Mouse (Mus musculus) thymus, adult 2 months (tissue): ENCODE results near the gene Map3k3. TPM values are rescaled to one million over a fixed set of nuclear protein-coding genes. Genes with fewer than 3 reads are reported as not detected.

Source experiments
- DNase-seq: peaks from one replicate; pipeline ENCODE4 v3.0.0; 2021
- H3K27ac ChIP-seq: fragments of 200-500 bp; 2 replicates; pipeline ENCODE4 v1.5.1; 2012; ENCODE audit warnings: low read length, control low read depth; ENCODE audit not compliant: control insufficient read depth, insufficient read depth
- H3K27me3 ChIP-seq: fragments of 200-500 bp; 2 replicates; pipeline ENCODE4 v1.6.1; 2012; ENCODE audit warnings: mild to moderate bottlenecking, low read length, moderate library complexity, mixed read lengths; ENCODE audit not compliant: control insufficient read depth, insufficient read depth
- H3K36me3 ChIP-seq: fragments of 200-500 bp; 2 replicates; pipeline ENCODE4 v1.6.1; 2012; ENCODE audit warnings: mild to moderate bottlenecking, low read length, moderate library complexity; ENCODE audit not compliant: control insufficient read depth, insufficient read depth
- H3K4me1 ChIP-seq: fragments of 200-500 bp; replicated peaks from 2 replicates; pipeline ENCODE4 v1.6.1; 2012; ENCODE audit warnings: low read length; ENCODE audit not compliant: control insufficient read depth, insufficient read depth
- H3K4me3 ChIP-seq: fragments of 200-500 bp; 2 replicates; pipeline ENCODE4 v1.5.1; 2012; ENCODE audit warnings: mild to moderate bottlenecking, low read length, control low read depth, moderate library complexity; ENCODE audit not compliant: control insufficient read depth, insufficient read depth
- CTCF ChIP-seq: fragments of 200-500 bp; IDR thresholded peaks from 2 replicates; pipeline ENCODE4 v1.5.1; 2012; ENCODE audit warnings: mild to moderate bottlenecking, control low read depth, low read length, moderate library complexity, borderline replicate concordance; ENCODE audit not compliant: control insufficient read depth, poor library complexity, insufficient read depth; ENCODE audit errors: extremely low read depth
- POLR2A ChIP-seq: fragments of 200-500 bp; IDR thresholded peaks from 2 replicates; pipeline ENCODE4 v1.6.1; 2012; ENCODE audit warnings: mild to moderate bottlenecking, low read length, control low read depth, moderate library complexity; ENCODE audit not compliant: control insufficient read depth, poor library complexity, insufficient read depth; ENCODE audit errors: extremely low read depth
- WGBS: fragments of 180-500 bp; shearing (Covaris S2); methylation state at CpG from one replicate; pipeline ENCODE4 v1.1.7; 2018; 5-methylcytosine and 5-hydroxymethylcytosine counted together
- polyA plus RNA-seq: library from polyadenylated mRNA; depleted of rRNA; stranded (reverse); fragments of >200 nt; gene quantifications from 2 replicates; pipeline ENCODE4 v1.2.3, GENCODE M21; 2012

The Map3k3 gene
- polyA plus RNA-seq, 1 experiment: 45.6 TPM

DNA sequence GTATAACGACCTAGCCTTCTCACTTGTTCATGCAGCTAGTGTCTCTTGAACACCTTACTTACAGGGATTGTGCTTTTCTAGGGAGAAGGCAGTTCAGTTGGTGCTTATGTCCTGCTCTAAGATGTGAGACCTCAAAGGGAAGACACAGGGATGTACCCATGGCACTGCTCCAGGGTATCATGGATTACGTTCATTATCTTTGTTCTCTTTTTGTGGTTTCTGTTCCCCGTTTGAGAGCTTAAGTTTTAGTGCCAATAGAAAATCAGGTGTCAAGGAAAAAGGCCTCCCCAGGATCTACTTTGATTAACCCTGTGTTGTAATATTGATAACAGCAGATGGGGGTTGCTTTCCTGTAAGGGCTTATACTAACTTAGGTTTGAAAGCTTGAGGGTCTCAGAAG is 10.6 kb upstream of the Map3k3 start:
- H3K36me3 ChIP-seq: peaks cover 17% of the 10 kb centered on the region
- H3K27me3 ChIP-seq: no peaks in the 10 kb centered on the region
- no peak overlapping the region for H3K4me3 ChIP-seq
- no peak for TF ChIP-seq CTCF
- no peak for TF ChIP-seq POLR2A
- WGBS: 71% methylated on average over 3 of the region's 3 CpGs
- no peaks in the 10 kb centered on the region for H3K4me1 ChIP-seq
- no peak for DNase-seq
- no peak overlapping the region for H3K27ac ChIP-seq

DNA sequence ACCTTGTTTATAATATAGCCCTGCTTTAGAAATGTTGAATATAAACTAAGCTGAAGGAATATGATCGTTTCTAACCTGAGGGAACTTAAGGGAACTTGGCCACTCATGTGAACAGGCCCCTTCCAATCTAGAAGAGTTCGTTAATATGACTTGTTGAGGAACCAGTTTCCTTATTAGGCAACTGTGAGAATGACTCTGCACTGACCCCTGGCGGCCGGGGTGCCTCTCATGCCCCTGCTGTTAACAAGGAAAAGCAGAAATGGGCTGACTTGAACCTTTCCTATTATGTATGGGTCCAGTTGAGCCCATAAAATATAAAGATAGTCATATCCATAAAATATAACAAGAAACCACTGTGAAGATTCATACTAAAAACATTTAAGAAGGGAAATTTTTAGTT is 8.1 kb upstream of the Map3k3 start:
- peak; percentile 74 for DNase-seq
- H3K4me3 ChIP-seq: no peak overlapping the region
- TF ChIP-seq POLR2A: no peak
- TF ChIP-seq CTCF: peak; percentile 42; the same call in 1 of the 2 replicates

DNA sequence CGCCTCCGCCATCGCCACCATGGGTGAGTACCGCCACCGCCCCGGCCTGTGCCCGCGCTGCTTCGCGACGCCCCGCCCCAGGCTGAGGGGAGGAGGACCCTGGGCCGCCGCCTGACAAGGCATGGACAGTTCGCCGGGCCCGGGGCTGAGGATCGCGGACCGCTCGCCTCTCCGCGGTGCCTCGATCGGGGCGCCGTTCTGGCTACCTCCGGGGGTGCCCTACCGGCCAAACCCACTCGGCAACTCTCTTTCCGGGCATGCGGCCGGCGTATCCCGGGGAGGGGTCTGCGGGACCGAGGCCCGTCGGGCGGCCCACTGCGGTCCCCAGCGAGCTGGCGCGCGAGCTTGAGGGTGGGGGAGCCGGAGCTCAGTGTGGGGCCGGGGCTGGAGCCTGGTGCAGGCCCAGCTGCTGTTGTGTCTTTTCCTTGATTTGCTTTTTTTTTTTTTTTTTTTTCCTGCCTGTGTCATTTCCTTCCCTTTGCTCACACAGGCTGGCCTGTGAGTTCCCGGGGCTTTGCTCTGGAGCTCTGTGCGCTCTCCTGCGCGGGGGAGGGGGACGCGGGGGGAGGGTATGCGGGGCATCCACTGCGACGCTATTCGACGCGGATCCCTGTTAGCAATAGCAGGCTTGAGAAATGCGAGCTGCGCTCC is 623 bp downstream of the Map3k3 start:
- WGBS: under 1% methylated on average over 61 of the region's 61 CpGs

More for the DNA sequence above, 8.1 kb upstream of the Map3k3 start:
- peaks cover 17% of the 10 kb centered on the region for H3K36me3 ChIP-seq
- WGBS: 2% methylated on average over 4 of the region's 4 CpGs
- H3K27me3 ChIP-seq: no peaks in the 10 kb centered on the region
- no peaks in the 10 kb centered on the region for H3K4me1 ChIP-seq
- no peak overlapping the region for H3K27ac ChIP-seq

DNA sequence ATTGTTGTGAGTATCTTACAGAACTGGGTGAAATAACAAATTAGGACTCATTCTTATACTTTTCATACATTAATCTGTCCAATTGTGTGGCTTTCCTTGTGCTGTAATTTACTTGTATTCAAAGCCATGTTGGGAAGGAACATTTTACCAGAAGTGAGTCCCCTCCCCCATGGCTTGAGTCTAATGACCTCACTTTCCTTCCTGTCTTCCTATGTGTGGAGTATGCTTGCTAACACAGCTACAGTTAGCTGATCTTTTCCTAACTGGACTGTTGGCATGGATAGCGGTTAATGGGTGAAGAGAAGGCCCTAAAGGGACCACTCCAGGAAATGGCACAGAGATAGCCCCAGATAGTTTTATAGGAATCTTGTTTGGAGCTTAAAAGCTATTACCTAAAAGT is 13.8 kb downstream of the Map3k3 start:
- TF ChIP-seq CTCF (no peak), POLR2A (no peak)
- Histone ChIP-seq H3K4me1 (no peaks in the 10 kb centered on the region), H3K4me3 (no peak overlapping the region), H3K27ac (no peak overlapping the region), H3K27me3 (no peaks in the 10 kb centered on the region), H3K36me3 (0 out of 2 replicates have a peak, but pooled peaks cover 4% of the 10 kb centered on the region)
- 72% methylated on average over 1 of the region's 1 CpGs for WGBS
- peak; percentile 10 for DNase-seq

More for the DNA sequence above, 623 bp downstream of the Map3k3 start:
- Histone ChIP-seq H3K4me3 (peak overlapping the region; percentile 86), H3K27me3 (no peaks in the 10 kb centered on the region), H3K4me1 (0 out of 2 replicates have a peak, but pooled peaks cover 2% of the 10 kb centered on the region), H3K36me3 (no peaks in the 10 kb centered on the region), H3K27ac (no peak overlapping the region)
- 0 out of 2 replicates have a peak, but pooled peaks have one; percentile 20 for TF ChIP-seq CTCF
- no peak for TF ChIP-seq POLR2A
- peak; percentile 77 for DNase-seq

DNA sequence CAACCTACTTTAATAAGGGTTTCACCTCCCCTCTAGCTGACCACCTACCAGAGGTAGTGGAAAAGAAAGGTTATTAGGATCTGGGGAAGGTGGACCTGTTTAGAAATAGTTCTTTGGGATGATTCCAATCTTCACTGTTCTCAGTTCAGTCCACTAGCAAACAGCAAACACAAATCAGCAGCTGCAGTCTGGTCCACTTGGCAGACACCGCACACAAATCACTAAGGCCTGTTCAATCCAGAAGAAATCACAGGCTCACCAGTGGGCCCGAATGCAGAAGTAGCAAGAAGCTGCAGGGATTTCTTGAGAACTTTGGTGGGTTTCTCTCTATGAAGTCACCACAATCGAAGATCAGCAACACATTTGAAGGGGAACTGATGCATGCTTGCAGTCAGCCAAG is 18.5 kb downstream of the Map3k3 start:
- H3K36me3 ChIP-seq: 0 out of 2 replicates have a peak, but pooled peaks cover 4% of the 10 kb centered on the region
- WGBS: 68% methylated on average over 3 of the region's 3 CpGs
- H3K27me3 ChIP-seq: no peaks in the 10 kb centered on the region
- no peak overlapping the region for H3K4me3 ChIP-seq
- peaks cover 5% of the 10 kb centered on the region; the same call in 1 of the 2 replicates for H3K4me1 ChIP-seq
- H3K27ac ChIP-seq: no peak overlapping the region
- no peak for TF ChIP-seq POLR2A
- no peak for TF ChIP-seq CTCF
- DNase-seq: no peak

DNA sequence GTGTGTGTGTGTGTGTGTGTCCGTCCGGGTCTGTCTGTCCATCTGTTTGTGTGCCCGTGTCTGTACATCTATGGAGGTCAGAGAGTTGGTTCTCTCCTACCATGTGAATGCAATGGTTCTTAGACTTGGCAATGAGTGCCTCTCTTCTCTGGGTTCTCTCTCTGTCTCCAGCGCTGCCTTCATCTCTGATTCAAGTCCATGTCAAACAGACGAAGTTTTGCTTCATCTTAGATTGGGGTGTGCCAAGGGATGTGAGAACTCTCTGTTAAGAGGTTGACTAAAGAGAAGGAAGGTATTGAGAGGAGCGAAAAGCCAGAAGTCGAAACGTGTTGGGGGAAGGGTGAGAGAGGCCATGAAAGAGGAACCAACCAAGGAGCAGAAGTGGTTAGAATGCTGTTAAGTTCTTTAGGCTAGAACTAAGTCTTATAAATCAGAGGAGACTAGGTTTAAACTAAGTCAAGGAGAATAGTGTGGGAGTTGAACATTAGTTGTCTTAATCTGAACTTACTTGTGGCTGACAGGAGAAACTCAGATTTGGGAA is 21.7 kb downstream of the Map3k3 start:
- WGBS: 33% methylated on average over 8 of the region's 8 CpGs
- Histone ChIP-seq H3K4me3 (no peak overlapping the region), H3K36me3 (0 out of 2 replicates have a peak, but pooled peaks cover 4% of the 10 kb centered on the region), H3K27me3 (no peaks in the 10 kb centered on the region), H3K4me1 (peaks cover 5% of the 10 kb centered on the region; the same call in 1 of the 2 replicates), H3K27ac (no peak overlapping the region)
- peak; percentile 12 for DNase-seq
- TF ChIP-seq CTCF: no peak
- TF ChIP-seq POLR2A: no peak

DNA sequence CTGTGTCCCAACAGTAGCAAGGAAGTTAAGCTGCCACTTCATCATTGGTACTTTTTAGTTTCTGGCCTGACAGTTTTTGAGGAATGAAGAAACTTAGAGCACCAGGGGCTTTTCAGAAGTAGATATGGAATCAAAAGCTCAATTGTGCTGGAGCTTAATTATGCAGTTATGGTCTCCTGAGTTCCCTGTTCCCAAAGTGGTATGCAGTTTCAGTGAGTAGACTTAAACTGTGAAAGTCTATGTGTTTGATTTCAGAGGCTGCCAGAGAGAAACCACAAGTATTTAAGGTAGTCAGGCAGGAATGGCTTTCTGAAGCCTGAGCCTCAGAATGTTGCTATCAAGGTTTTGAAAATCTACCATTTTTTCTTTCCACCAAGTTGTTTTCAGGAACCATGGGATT is 27.3 kb downstream of the Map3k3 start:
- Histone ChIP-seq H3K4me1 (no peaks in the 10 kb centered on the region), H3K4me3 (no peak overlapping the region), H3K36me3 (peaks cover 12% of the 10 kb centered on the region), H3K27me3 (no peaks in the 10 kb centered on the region), H3K27ac (no peak overlapping the region)
- no peak for TF ChIP-seq POLR2A
- TF ChIP-seq CTCF: no peak
- no peak for DNase-seq
